Mouse (Mus musculus) kidney, postnatal 0 days (tissue): ENCODE results near the gene Scube3. TPM values are rescaled to one million over a fixed set of nuclear protein-coding genes. Genes with fewer than 3 reads are reported as not detected.
A peak's percentile ranks its signal among the peaks of the same experiment; 100 is the strongest.

Experiments used
- ATAC-seq: fragments of 200-750 bp; cut with Nextera tagmentation; replicated peaks from 2 replicates; pipeline ENCODE4 v1.8.0; 2017; ENCODE audit warnings: low read depth, moderate number of reproducible peaks, moderate TSS enrichment, moderate library complexity; ENCODE audit not compliant: low FRiP score
- DNase-seq: peaks from one replicate; pipeline ENCODE4 v3.0.0-alpha.2; 2016; ENCODE audit warnings: low spot score
- H3K27ac ChIP-seq: fragments of 300-500 bp; sonication (generic); 2 replicates; pipeline ENCODE4 v1.5.1; 2014; ENCODE audit warnings: mild to moderate bottlenecking
- H3K27me3 ChIP-seq: fragments of 300-500 bp; sonication (generic); 2 replicates; pipeline ENCODE4 v1.6.1; 2014; ENCODE audit warnings: low read length, mixed read lengths; ENCODE audit not compliant: insufficient read depth
- H3K36me3 ChIP-seq: fragments of 300-500 bp; sonication (generic); 2 replicates; pipeline ENCODE4 v1.6.1; 2014; ENCODE audit warnings: low read length, mixed read lengths; ENCODE audit not compliant: insufficient read depth
- H3K4me1 ChIP-seq: fragments of 300-500 bp; sonication (generic); replicated peaks from 2 replicates; pipeline ENCODE4 v1.6.1; 2014; ENCODE audit warnings: antibody characterized with exemption, low read length, mixed read lengths; ENCODE audit not compliant: insufficient read depth
- H3K4me2 ChIP-seq: fragments of 300-500 bp; sonication (generic); 2 replicates; pipeline ENCODE4 v1.6.1; 2014; ENCODE audit warnings: mild to moderate bottlenecking, low read length, moderate library complexity, mixed read lengths
- H3K4me3 ChIP-seq: fragments of 300-500 bp; sonication (generic); replicated peaks from 2 replicates; pipeline ENCODE4 v1.5.1; 2014; ENCODE audit warnings: low read depth, low read length
- H3K9ac ChIP-seq: fragments of 300-500 bp; sonication (generic); 2 replicates; pipeline ENCODE4 v1.6.1; 2014; ENCODE audit warnings: low read depth, low read length
- H3K9me3 ChIP-seq: fragments of 300-500 bp; sonication (generic); replicated peaks from 2 replicates; pipeline ENCODE4 v1.6.1; 2016; ENCODE audit warnings: low read length, inconsistent platforms, mixed read lengths
- CTCF ChIP-seq: IDR thresholded peaks from 2 replicates; pipeline ENCODE4 v1.5.1; 2016; ENCODE audit warnings: antibody characterized with exemption, low read depth, mild to moderate bottlenecking, moderate library complexity
- WGBS: fragments of 180-500 bp; shearing (Covaris S2); extraction: QIAGEN DNeasy Blood & Tissue Kit; methylation state at CpG from one replicate; pipeline ENCODE4 v1.1.7; 2014; 5-methylcytosine and 5-hydroxymethylcytosine counted together
- polyA plus RNA-seq: library from polyadenylated mRNA; unstranded; fragments of >200 nt; fragmentation: Nextera tagmentation; extraction: Ambion mirVana; gene quantifications from 2 replicates; pipeline ENCODE4 v1.2.1, GENCODE M21; 2015

Gene Scube3
- polyA plus RNA-seq, 1 experiment from 2014 or later: 14.2 TPM

DNA sequence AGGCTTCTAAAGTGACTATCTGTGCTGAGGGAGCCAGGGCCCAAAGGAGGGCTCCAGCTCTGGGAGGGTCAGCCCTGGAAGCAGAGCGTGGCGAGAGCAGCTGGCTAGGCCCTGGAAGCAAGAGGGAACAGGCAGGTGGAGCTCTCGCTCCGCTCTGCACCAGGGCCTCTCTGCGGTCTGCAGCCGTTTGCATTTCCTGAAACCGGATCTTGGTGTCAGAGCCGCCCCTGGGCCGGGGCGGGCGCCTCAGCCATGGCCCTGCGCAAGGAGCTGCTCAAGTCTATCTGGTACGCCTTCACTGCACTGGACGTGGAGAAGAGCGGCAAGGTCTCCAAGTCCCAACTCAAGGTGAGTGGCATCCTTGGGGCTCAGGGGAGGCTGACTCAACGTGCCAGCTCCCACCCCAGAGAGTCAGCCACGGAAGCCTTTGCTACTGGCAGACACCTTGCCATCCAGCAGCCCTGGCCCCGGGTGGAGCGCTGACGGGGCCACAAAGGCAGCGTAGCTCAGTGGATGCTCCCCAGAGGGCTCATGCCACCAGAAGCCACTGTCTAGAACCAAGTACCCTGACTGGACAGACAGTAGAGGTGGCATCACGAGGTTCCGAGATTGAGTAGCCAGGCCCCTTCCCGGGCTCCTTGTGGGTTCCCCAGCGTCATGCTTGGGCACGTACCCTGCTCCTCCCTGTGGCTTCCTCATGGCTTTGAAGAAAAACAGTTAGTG, 65.8 kb downstream of the Scube3 start, which contains the start of gene Def6:
Gene Def6, plus strand, starts transcription at position 188 of the 723 bp plus-strand sequence.
- H3K27ac ChIP-seq: peak within 1 kb of the TSS; percentile 81
- no peaks in the 10 kb centered on the region for H3K9me3 ChIP-seq
- no peaks in the 10 kb centered on the region for H3K27me3 ChIP-seq
- peak within 1 kb of the TSS; percentile 62 for H3K4me2 ChIP-seq
- H3K36me3 ChIP-seq: peaks cover 5% of the 10 kb centered on the region; the same call in 1 of the 2 replicates
- peak; percentile 85 for ATAC-seq
- TF ChIP-seq CTCF: peak; percentile 74
- peak within 1 kb of the TSS; percentile 36 for H3K4me3 ChIP-seq
- WGBS: 12% methylated on average over 26 of the region's 26 CpGs
- peaks cover 14% of the 10 kb centered on the region for H3K4me1 ChIP-seq
- DNase-seq: peak; percentile 97
- H3K9ac ChIP-seq: peak within 1 kb of the TSS; percentile 62

DNA sequence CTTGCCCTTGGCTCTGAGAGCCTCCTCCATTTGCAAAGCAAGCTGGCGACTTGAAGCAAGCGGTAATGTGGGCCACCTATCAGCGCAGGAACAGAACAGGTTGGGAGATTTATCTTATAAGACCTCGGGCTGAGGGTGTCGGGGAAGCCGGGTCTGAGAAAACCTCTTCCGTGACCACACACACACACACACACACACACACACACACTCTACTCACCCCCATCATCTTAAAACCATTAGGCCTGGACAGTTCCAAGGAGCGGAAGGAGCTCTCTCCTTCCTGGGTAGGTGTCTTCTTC, 66.3 kb downstream of the Scube3 start:
- TF ChIP-seq CTCF: no peak

DNA sequence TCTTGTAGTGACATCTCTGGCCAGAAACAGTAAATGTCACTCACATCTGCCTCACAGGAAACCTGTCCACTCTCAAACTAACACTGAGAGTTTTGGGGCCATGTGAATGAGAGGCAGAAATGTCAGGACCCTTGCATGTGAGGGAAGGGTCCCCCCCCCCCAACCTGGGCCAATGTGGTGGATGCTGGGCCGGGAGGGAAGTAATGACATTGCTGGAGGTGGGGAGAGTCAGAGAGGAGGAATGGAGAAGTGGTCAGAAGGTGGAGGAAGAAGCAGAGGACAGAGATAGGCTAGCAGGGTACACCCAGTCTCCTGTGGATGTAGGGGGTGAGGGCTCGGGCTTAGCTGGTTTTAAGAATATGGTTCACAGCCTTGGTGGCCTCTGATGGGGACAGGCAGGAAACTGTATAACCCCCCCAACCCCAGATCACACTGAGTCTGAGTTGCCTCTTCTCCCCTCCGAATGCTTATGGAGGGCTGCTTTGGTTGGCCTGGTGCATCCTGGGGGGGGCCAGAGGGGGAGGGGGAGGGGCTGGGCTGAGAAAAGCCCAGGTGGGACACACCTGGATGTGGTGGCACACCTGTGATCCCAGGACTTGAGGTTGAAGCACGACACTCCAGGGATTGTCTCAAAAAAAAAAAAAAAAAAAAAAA, 67.6 kb downstream of the Scube3 start:
- TF ChIP-seq CTCF: no peak
- peaks cover 14% of the 10 kb centered on the region for H3K4me1 ChIP-seq
- H3K9me3 ChIP-seq: no peaks in the 10 kb centered on the region
- 0 out of 2 replicates have a peak overlapping the region, but pooled peaks have one; percentile 18 for H3K9ac ChIP-seq
- ATAC-seq (no peak), DNase-seq (no peak)
- no peaks in the 10 kb centered on the region for H3K36me3 ChIP-seq
- no peak overlapping the region for H3K4me3 ChIP-seq
- no peak overlapping the region for H3K4me2 ChIP-seq
- no peak overlapping the region for H3K27ac ChIP-seq
- WGBS: 71% methylated on average over 4 of the region's 4 CpGs
- H3K27me3 ChIP-seq: no peaks in the 10 kb centered on the region

More for the DNA sequence above, 66.3 kb downstream of the Scube3 start:
- Histone ChIP-seq H3K9me3 (no peaks in the 10 kb centered on the region), H3K9ac (peak overlapping the region; percentile 62), H3K4me2 (peak overlapping the region; percentile 62), H3K27me3 (no peaks in the 10 kb centered on the region), H3K4me3 (peak overlapping the region; percentile 36; the same call in 1 of the 2 replicates), H3K27ac (no peak overlapping the region), H3K36me3 (0 out of 2 replicates have a peak, but pooled peaks cover under 1% of the 10 kb centered on the region), H3K4me1 (peaks cover 14% of the 10 kb centered on the region)
- no peak for ATAC-seq
- DNase-seq: no peak
- 58% methylated on average over 8 of the region's 8 CpGs for WGBS

DNA sequence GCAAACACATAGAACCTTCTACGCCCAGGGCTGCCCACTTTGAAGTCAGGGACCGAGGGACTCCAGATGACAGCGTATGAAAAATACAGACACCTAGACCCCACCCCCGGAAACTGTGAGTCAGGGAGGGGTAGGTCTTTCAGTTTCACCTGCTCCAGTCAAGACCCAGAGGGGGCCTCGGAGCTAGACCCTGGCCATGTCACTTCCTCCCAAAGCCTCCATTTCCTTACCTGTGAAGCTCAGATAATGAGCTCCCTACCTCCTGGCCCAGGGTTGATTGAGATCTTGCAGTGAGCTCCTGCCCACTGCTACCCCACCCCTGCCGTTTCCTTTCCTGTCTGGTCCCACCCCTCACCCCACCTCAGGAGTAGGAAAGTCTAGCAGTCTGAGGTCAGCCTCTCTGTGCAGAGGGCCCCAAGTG, 70.0 kb downstream of the Scube3 start:
- no peak for TF ChIP-seq CTCF
- no peak overlapping the region for H3K27ac ChIP-seq
- WGBS: 72% methylated on average over 6 of the region's 6 CpGs
- no peak overlapping the region for H3K4me3 ChIP-seq
- ATAC-seq: no peak
- H3K9me3 ChIP-seq: no peaks in the 10 kb centered on the region
- H3K4me1 ChIP-seq: peaks cover 13% of the 10 kb centered on the region
- no peaks in the 10 kb centered on the region for H3K36me3 ChIP-seq
- H3K27me3 ChIP-seq: no peaks in the 10 kb centered on the region
- H3K9ac ChIP-seq: no peak overlapping the region
- no peak overlapping the region for H3K4me2 ChIP-seq
- no peak for DNase-seq

DNA sequence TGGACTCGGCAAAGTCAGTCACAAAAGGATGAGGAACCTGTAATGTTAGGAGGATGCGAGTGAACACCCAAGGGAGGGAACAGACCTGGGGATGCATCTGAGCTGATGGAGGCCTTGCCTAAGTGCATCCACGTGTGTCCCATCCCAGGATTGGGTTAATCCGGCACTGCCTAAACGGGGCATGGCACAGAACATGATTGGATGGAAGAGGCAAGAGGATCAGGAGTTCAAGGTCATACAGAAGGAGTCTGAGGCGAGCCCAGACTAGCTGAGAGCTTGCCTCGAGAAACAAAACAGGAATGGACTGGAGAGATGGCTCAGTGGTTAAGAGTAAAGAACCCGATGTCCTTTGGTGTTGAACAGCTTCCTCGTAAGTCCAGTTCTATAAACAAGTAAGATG, 70.5 kb downstream of the Scube3 start:
- H3K9ac ChIP-seq: no peak overlapping the region
- no peaks in the 10 kb centered on the region for H3K27me3 ChIP-seq
- H3K27ac ChIP-seq: no peak overlapping the region

DNA sequence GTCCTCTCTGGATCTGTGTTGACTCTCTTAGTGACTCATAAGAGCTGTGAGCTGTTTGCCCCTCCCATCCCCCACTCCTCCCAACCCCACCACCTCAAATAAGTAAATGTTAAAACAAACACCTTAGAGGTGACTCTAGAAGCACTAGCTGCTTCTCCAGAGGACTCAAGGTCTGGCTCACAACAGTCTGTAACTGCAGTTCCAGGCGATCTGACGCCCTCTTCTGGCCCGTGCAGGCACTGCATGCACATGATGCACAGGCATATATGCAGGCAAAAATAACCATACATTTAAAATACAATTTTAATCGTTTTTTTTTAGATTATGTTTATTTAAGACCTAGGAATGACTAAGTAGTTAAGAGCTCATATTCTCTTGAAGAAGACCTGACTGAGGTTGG, 71.3 kb downstream of the Scube3 start:
- DNase-seq (no peak), ATAC-seq (no peak)
- Histone ChIP-seq H3K9ac (no peak overlapping the region), H3K27me3 (no peaks in the 10 kb centered on the region), H3K4me3 (no peak overlapping the region), H3K4me1 (no peaks in the 10 kb centered on the region; the same call in 1 of the 2 replicates), H3K27ac (no peak overlapping the region), H3K9me3 (no peaks in the 10 kb centered on the region), H3K36me3 (no peaks in the 10 kb centered on the region), H3K4me2 (no peak overlapping the region)
- WGBS: 30% methylated on average over 4 of the region's 4 CpGs
- peak; percentile 57 for TF ChIP-seq CTCF

More for the DNA sequence above, 70.5 kb downstream of the Scube3 start:
- no peak overlapping the region for H3K4me3 ChIP-seq
- ATAC-seq: no peak
- no peaks in the 10 kb centered on the region for H3K36me3 ChIP-seq
- no peaks in the 10 kb centered on the region for H3K9me3 ChIP-seq
- TF ChIP-seq CTCF: no peak
- WGBS: 60% methylated on average over 9 of the region's 9 CpGs
- no peak for DNase-seq
- no peak overlapping the region for H3K4me2 ChIP-seq
- peaks cover 8% of the 10 kb centered on the region for H3K4me1 ChIP-seq
